ENCODE assay signal across 21 mouse cellular contexts in the genomic region with DNA sequence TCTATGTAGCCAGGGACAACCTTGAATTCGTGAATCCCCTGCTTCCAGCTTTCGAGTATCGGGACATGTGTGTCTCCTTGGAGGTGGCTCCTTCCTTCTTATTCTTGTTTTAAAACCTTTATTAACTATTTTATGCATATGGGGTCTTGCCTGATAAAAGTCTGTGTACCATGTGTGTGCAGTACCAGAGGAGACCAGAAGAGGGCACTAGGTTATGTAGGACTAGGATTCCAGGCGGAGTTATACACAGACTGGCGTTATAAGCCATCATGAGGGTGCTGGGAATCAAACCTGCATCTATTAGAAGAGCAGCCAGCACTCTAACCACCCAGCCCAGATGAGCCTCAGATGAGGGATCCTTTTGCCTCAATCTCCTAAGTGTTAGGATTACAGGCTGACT. TPM values are rescaled to one million over a fixed set of nuclear protein-coding genes. Genes with fewer than 3 reads are reported as not detected.
DNase-seq lines count a peak whose midpoint lies in the region; ATAC-seq and TF ChIP-seq lines count a peak whose summit lies in the region.
"Had no signal": no experiment of that assay in that cellular context is flagged by ENCODE, and none has a peak within 500 bp of the region (broad histone marks: within the 10 kb centered on the region; RNA-seq: fewer than 3 reads in every experiment).

No protein-coding gene starts in this region.

- peaks cover 26% of the 10 kb centered on the region for H3K36me3 ChIP-seq in kidney, postnatal 0 days (ENCODE audit: insufficient read depth, low read length)

- no peak for DNase-seq in kidney, postnatal 0 days (ENCODE audit: low spot score)
- no peak for DNase-seq in kidney, postnatal 4 days
- peak; percentile 47 for DNase-seq in thymus, postnatal 4 days
- DNase-seq in thymus, postnatal 10 days (ENCODE audit: low spot score in 2 of 2): no peak
- no peak for DNase-seq in brain, embryonic 14.5 days (ENCODE audit: low read depth)
- DNase-seq in cerebellum, postnatal 25 days: no peak
- no peak for DNase-seq in left cerebral cortex, postnatal 25 days (ENCODE audit: low spot score in 2 of 2)
- DNase-seq: embryo, embryonic 11 days; gastrocnemius, postnatal 36 days; heart, postnatal 4 days; midbrain, embryonic 14.5 days; spleen, adult 18-20 months; thymus, postnatal 14 days had no signal

- WGBS in kidney, postnatal 0 days: 94% methylated on average over 5 of the region's 5 CpGs

- H3K4me1 ChIP-seq in kidney, postnatal 0 days (replicated peaks; ENCODE audit: insufficient read depth, low read length): no peaks in the 10 kb centered on the region
- H3K4me1 ChIP-seq: forebrain, embryonic 12.5 days; limb, embryonic 12.5 days had no signal

- intact Hi-C loops in left cerebral cortex, postnatal 25 days (cut with DNase I): no loop called here

- no peaks in the 10 kb centered on the region for H3K27me3 ChIP-seq in kidney, postnatal 0 days (ENCODE audit: insufficient read depth, low read length)
- H3K27me3 ChIP-seq: forebrain, embryonic 12.5 days; heart, embryonic 12.5 days; limb, embryonic 12.5 days; Patski had no signal

- H3K9me3 ChIP-seq in kidney, postnatal 0 days (replicated peaks; ENCODE audit: low read length): no peaks in the 10 kb centered on the region

- TF ChIP-seq POLR2A in brain, embryonic 14.5 days (IDR thresholded peaks at IDR 0.05; ENCODE audit: borderline replicate concordance, extremely low read depth, insufficient read depth, insufficient read length, poor library complexity, severe bottlenecking): no peak

- H3K4me2 ChIP-seq in kidney, postnatal 0 days (ENCODE audit: low read length): no peak overlapping the region
- H3K4me2 ChIP-seq: forebrain, embryonic 12.5 days; heart, embryonic 12.5 days; limb, embryonic 12.5 days had no signal

- ATAC-seq in kidney, postnatal 0 days (replicated peaks; ENCODE audit: low FRiP score, low read depth): no peak
- ATAC-seq: inflammation-experienced regulatory T-cells, adult 6 months; Patski had no signal

- H3K27ac ChIP-seq in kidney, postnatal 0 days: no peak overlapping the region
- H3K27ac ChIP-seq: forebrain, embryonic 12.5 days; limb, embryonic 12.5 days had no signal

- peak; percentile 53; the same call in 1 of the 2 replicates for TF ChIP-seq CTCF in kidney, postnatal 0 days (IDR thresholded peaks at IDR 0.05; ENCODE audit: low read depth)
- TF ChIP-seq CTCF in brain, embryonic 14.5 days (IDR thresholded peaks at IDR 0.05; ENCODE audit: borderline replicate concordance, extremely low read depth, insufficient read depth, insufficient read length): peak; percentile 10; the same call in 1 of the 2 replicates

- H3K9ac ChIP-seq in kidney, postnatal 0 days (ENCODE audit: low read depth, low read length): no peak overlapping the region
- H3K9ac ChIP-seq: forebrain, embryonic 12.5 days; heart, embryonic 12.5 days; limb, embryonic 12.5 days had no signal

- no peak overlapping the region for H3K4me3 ChIP-seq in kidney, postnatal 0 days (replicated peaks; ENCODE audit: low read depth, low read length)
- H3K4me3 ChIP-seq: forebrain, embryonic 12.5 days; heart, embryonic 12.5 days; limb, embryonic 12.5 days had no signal

RNA-seq across cellular contexts. Expression of gene Sfn, which starts 9.8 kb away (rescaled TPM):
- polyA plus RNA-seq in kidney, postnatal 0 days (2015; fragmentation: Nextera tagmentation; extraction: Ambion mirVana): 20.5 and 21.3 TPM in 2 replicates
- 10.0 and 11.9 TPM in 2 replicates for polyA plus RNA-seq in brain, embryonic 14.5 days (2012; rRNA removed)
- total RNA-seq in left cerebral cortex, postnatal 25 days (2021): 1 to 10 TPM; 1.3 to 1.9 TPM

RNA-seq across cellular contexts. Expression of gene Gpn2, which starts 27.7 kb away (rescaled TPM):
- polyA plus RNA-seq in kidney, postnatal 0 days (2015; fragmentation: Nextera tagmentation; extraction: Ambion mirVana): 17.5 and 19.5 TPM in 2 replicates
- 37.7 and 56.8 TPM in 2 replicates for polyA plus RNA-seq in brain, embryonic 14.5 days (2012; rRNA removed)
- total RNA-seq in left cerebral cortex, postnatal 25 days (2021): 10 to 100 TPM in 1 of 2 experiments, 1 to 10 TPM in 1; 9.8 to 10.9 TPM

RNA-seq across cellular contexts. Expression of gene Gpatch3, which starts 37.3 kb away (rescaled TPM):
- 7.4 and 8.2 TPM in 2 replicates for polyA plus RNA-seq in kidney, postnatal 0 days (2015; fragmentation: Nextera tagmentation; extraction: Ambion mirVana)
- polyA plus RNA-seq in brain, embryonic 14.5 days (2012; rRNA removed): 5.9 and 7.5 TPM in 2 replicates
- 1 to 10 TPM; 6.5 to 7.3 TPM for total RNA-seq in left cerebral cortex, postnatal 25 days (2021)

RNA-seq across cellular contexts. Expression of gene Zdhhc18, which starts 38.1 kb away (rescaled TPM):
- polyA plus RNA-seq in kidney, postnatal 0 days (2015; fragmentation: Nextera tagmentation; extraction: Ambion mirVana): 3.7 and 7.1 TPM in 2 replicates
- polyA plus RNA-seq in brain, embryonic 14.5 days (2012; rRNA removed): 34.4 and 39.9 TPM in 2 replicates
- 10 to 100 TPM; 30.9 to 40.6 TPM for total RNA-seq in left cerebral cortex, postnatal 25 days (2021)

RNA-seq across cellular contexts. Expression of gene Nr0b2, which starts 58.6 kb away (rescaled TPM):
- 0.75 and 0.83 TPM in 2 replicates for polyA plus RNA-seq in kidney, postnatal 0 days (2015; fragmentation: Nextera tagmentation; extraction: Ambion mirVana)
- not detected in 2 replicates for polyA plus RNA-seq in brain, embryonic 14.5 days (2012; rRNA removed)
- total RNA-seq in left cerebral cortex, postnatal 25 days (2021): not detected
- total RNA-seq: gastrocnemius, postnatal 36 days; layer of hippocampus, adult 18-20 months; left cerebral cortex, adult 18-20 months had no signal
- polyA plus RNA-seq: forebrain, embryonic 12.5 days; inflammation-experienced regulatory T-cells, adult 6 months; kidney, embryonic 14.5 days; limb, embryonic 12.5 days; midbrain, embryonic 14.5 days; Patski had no signal
